Mouse (Mus musculus): Measurements from ENCODE around the gene Scp2.

DNA sequence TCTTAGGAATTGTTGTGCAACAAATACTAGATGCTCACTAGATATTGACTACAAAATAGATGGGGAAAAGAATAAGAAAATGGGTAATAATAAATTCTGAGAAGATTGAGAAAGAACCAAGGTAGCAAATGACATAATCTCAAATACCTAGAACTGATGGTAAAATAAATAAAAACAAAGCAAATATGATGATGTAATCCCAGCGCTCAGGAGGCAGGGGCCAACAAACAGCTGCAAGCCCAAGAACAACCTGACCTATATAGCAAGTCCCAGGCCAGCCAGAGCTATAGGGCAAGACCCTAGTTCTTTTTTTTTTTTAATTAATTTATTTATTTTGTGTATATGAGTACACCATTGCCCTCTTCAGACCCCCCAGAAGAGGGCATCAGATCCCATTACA lies 20.7 kb downstream of the Scp2 start:
- TF ChIP-seq CTCF (IDR thresholded peaks at IDR 0.05; ENCODE audit: low read depth, low read length) (no peak), POLR2A (IDR thresholded peaks at IDR 0.05; ENCODE audit: extremely low read depth, insufficient read depth, low read length) (no peak)
